Mouse (Mus musculus): Measurements from ENCODE around the gene Gm20532.

Gm20532 gene

GRCm38 (mm10) chr2:26586294-26587043 lies at the start of gene Gm20532:
Gm20532 (plus strand) TSS chr2:26586639.
- DNase-seq (ENCODE audit: low spot score) = no peak

DNA sequence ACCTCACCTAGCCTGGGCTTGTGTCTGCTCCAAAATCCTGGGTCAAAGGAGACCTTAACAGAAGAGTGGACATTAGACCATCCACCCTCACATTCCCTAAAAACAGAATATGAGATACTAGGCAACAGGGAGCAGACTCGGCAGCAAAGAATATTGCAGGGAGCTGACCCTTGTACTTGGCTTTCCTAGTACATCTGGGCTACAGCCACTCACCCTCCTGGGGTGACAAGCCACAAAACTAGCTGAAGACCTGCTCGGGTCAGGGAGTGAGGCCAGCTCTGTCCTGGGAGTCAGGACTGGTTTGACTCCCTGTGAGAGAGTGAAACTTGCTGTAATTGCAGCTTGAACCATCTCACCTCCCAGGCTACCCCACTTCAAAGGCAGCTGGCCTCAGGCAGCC lies 46.9 kb upstream of the Gm20532 start:
- no peak for DNase-seq (ENCODE audit: low spot score)

- no peak for DNase-seq (ENCODE audit: low spot score)
Measured at GRCm38 (mm10) chr2:26540721-26541120, 45.7 kb upstream of the Gm20532 start.

GRCm38 (mm10) chr2:26541258-26541910 lies 45.1 kb upstream of the Gm20532 start:
- no peak for DNase-seq (ENCODE audit: low spot score)

- DNase-seq (ENCODE audit: low spot score) = no peak
Measured at GRCm38 (mm10) chr2:26543155-26543554, 43.3 kb upstream of the Gm20532 start.

GRCm38 (mm10) chr2:26543768-26544167 lies 42.7 kb upstream of the Gm20532 start:
- no peak for DNase-seq (ENCODE audit: low spot score)

DNA sequence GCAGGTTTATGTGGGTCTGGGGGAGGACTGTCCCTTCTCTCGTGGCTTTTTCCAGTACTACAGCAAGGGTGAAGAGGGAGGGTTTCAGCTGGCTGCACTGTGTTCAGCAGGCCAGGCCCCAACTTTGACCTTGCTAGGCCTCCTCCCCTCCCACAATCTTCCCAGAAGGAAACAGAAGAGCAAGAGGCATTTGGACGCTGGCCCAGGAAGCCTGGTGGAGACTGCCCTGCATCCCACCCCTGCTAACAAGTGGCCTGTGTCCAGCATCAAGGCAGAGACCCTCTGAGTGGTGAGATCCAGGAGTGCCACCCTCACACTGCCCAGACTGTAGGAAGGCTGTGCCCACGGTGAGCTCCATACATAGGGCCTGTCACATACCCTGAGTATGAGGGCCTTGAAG lies 42.2 kb upstream of the Gm20532 start:
- no peak for DNase-seq (ENCODE audit: low spot score)

DNA sequence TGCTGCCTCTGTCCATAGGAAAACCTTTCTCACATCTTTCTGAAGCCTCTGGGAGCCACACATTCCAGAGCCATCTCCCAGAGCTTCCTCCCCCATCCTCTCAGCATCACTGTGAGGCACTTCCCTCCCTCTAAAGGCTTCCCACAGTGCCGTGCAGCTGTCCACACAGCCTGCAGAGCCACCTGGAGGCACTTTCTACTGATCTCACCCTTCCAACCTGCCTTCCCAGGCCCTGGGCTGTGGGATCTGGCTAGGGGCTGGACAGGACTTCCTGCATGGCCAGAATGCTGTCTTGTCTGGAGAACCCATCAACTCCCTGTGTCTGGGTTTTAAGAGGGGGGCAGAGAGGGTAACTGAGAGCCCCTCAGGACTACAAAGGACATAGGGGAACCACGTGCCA lies 39.0 kb upstream of the Gm20532 start:
- no peak for DNase-seq (ENCODE audit: low spot score)

DNA sequence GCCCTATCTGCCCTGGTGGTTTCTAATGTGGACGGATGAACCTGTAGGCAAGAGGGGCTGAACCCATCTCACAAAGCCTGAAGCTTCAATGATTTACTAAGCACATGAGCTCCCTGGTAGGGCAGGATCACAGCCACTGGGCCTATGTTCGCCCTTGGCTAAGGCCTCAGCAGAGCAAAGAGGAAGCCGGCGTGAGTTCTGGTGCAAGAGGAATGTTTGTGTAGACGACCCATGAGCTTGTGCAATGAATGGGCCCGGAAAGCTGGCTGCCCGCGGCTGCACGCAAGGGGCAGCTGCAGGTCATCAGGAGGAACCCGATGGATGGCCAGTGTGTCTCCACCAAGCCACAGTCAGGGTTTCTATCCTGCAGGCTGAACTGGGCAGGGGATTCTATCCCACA lies 36.6 kb upstream of the Gm20532 start:
- DNase-seq (ENCODE audit: low spot score) = no peak

GRCm38 (mm10) chr2:26550205-26550604 lies 36.2 kb upstream of the Gm20532 start:
- no peak for DNase-seq (ENCODE audit: low spot score)

DNA sequence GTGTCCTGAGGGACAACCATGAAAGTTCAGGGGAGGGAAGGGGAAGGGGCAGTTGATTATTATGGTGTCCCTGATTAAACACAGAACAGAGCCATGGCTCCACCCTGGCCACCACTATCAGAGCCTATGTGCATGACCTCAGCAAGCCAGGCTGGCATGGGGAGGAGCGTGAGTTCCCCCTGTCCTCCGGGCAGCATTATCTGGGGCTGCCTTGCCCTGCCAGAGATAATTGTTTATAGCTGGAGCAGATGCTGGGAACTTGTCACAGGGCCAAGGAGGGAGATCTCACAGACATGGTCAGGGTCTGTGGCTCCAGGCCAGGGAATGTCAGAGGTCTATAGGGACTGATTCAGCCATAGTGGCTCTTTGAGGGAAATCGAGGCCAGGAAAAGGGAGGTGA lies 35.7 kb upstream of the Gm20532 start:
- DNase-seq (ENCODE audit: low spot score) = no peak

GRCm38 (mm10) chr2:26551446-26551845 lies 35.0 kb upstream of the Gm20532 start:
- DNase-seq (ENCODE audit: low spot score) = no peak

GRCm38 (mm10) chr2:26552066-26552465 lies 34.4 kb upstream of the Gm20532 start:
- no peak for DNase-seq (ENCODE audit: low spot score)

- DNase-seq (ENCODE audit: low spot score) = no peak
Measured at GRCm38 (mm10) chr2:26553904-26554303, 32.5 kb upstream of the Gm20532 start.

- no peak for DNase-seq (ENCODE audit: low spot score)
Measured at GRCm38 (mm10) chr2:26555076-26555475, 31.4 kb upstream of the Gm20532 start.

- DNase-seq (ENCODE audit: low spot score) = no peak
Measured at GRCm38 (mm10) chr2:26556535-26556993, 29.9 kb upstream of the Gm20532 start.

DNA sequence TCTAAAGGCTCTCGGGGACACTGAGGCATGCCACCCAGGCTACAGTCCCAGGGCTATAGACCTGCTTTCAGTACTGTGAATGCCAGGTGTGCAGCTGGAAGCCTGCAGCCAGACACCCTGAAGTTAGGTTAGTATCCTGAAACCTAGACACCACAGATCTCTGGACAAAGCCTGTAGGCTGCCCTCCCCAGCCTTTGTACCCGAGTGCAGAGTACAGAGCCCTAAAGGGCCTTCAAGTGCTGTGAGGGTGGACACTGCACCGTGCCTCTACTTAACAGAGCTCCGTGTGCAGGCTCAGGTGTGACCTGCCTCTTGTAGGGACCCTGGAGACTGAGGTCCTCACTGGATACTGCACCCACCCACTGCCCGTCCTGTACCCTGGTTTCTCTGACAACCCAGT lies 25.9 kb upstream of the Gm20532 start:
- DNase-seq (ENCODE audit: low spot score) = no peak

DNA sequence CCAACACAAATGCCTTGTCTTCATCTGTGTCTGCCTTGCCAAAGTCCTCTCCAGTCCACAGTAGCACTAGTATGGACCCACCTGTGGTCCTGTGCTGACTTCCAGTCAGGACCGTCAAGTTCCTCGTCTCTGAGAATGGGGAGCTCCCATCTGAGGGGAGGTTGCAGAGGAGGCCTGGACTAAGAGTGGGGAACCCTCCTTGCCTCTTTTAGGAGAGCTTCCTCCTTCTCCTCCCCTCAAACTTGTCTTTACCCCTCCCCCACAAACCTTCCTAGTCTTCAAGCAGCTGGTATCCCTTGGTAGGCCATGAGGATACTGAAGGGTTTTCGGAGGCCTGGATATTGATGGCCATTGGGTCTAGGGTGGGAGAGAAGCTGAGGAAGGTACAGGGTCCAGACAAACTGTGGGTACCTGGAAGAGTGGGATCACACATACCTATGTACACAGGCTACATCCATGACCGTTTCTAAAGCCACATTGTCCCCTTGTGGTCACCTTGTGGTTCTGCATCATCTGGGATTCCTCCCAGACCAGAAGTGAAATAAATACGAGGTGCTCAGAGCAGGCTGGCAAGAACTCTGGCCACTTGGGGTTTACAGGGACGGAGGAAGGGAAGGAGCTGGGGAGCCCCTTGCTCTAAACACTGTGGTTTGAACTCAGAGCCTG lies 25.0 kb upstream of the Gm20532 start:
- no peak for DNase-seq (ENCODE audit: low spot score)

DNA sequence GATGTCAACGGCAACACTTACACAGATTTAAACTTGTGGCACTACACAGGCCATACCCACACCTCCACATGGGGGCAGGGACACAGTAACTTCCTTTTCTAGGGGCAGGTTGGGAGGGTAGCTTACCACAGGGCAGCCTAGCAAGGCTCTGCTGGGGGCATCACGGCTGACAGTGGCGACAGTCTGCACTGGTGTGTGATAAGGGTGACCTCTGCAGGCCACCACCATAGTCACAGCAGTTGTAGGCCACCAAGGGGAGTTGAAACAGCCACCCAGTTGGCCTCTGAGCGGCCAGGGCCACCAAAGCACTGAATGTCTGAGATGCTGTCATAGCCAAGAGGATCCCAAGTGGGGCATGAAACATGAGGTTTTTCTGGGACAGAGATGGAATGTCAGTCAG lies 20.2 kb upstream of the Gm20532 start:
- DNase-seq (ENCODE audit: low spot score) = no peak

GRCm38 (mm10) chr2:26570034-26570433 lies 16.4 kb upstream of the Gm20532 start:
- DNase-seq (ENCODE audit: low spot score) = no peak

DNA sequence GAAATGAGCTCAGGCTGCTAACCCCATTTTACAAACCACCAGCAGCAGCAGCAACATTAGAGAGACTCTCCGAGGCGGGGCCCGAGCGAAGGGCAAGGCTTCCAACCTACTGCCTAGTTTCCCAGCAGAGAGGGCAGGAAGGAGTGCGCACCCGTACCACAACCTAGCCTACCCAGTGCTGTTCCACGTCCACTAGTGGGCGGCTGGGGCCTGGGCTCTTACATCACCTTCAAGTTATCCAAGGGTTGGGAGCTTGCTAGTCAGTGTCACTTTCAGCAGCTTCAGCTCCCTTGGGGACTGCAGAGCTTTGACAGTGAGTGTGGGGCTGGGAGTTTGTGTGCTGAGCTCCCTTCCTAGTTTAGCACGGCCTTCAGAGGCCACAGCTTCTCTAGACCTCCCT lies 15.0 kb upstream of the Gm20532 start:
- DNase-seq (ENCODE audit: low spot score) = no peak

- DNase-seq (ENCODE audit: low spot score) = no peak
Measured at GRCm38 (mm10) chr2:26571826-26572225, 14.6 kb upstream of the Gm20532 start.

- DNase-seq (ENCODE audit: low spot score) = no peak
Measured at GRCm38 (mm10) chr2:26573396-26573795, 13.0 kb upstream of the Gm20532 start.
